Mouse (Mus musculus) heart, embryonic 11.5 days (tissue): ENCODE data around the gene Ccr1. TPM values are rescaled to one million over a fixed set of nuclear protein-coding genes. Genes with fewer than 3 reads are reported as not detected.

Source experiments
- ATAC-seq: fragments of 200-750 bp; cut with Nextera tagmentation; replicated peaks from 2 replicates; pipeline ENCODE4 v1.8.0; 2017; ENCODE audit warnings: moderate library complexity; ENCODE audit not compliant: insufficient number of reproducible peaks, low FRiP score, low TSS enrichment
- H3K27ac ChIP-seq: fragments of 300-500 bp; sonication (generic); 2 replicates; pipeline ENCODE4 v1.5.1; 2014; ENCODE audit warnings: mild to moderate bottlenecking, low read depth, low read length
- H3K27me3 ChIP-seq: fragments of 300-500 bp; sonication (generic); 2 replicates; pipeline ENCODE4 v1.6.1; 2014; ENCODE audit warnings: mild to moderate bottlenecking, low read length, mixed read lengths; ENCODE audit not compliant: control insufficient read depth, insufficient read depth
- H3K36me3 ChIP-seq: fragments of 300-500 bp; sonication (generic); 2 replicates; pipeline ENCODE4 v1.6.1; 2014; ENCODE audit warnings: mild to moderate bottlenecking, low read length, moderate library complexity, mixed read lengths; ENCODE audit not compliant: control insufficient read depth, insufficient read depth
- H3K4me1 ChIP-seq: fragments of 300-500 bp; sonication (generic); 2 replicates; pipeline ENCODE4 v1.6.1; 2014; ENCODE audit warnings: low read length; ENCODE audit not compliant: control insufficient read depth, insufficient read depth
- H3K4me2 ChIP-seq: fragments of 300-500 bp; sonication (generic); 2 replicates; pipeline ENCODE4 v1.6.1; 2014; ENCODE audit warnings: mild to moderate bottlenecking, moderate library complexity
- H3K4me3 ChIP-seq: fragments of 300-500 bp; sonication (generic); 2 replicates; pipeline ENCODE4 v1.5.1; 2014; ENCODE audit warnings: low read depth, low read length
- H3K9ac ChIP-seq: fragments of 300-500 bp; sonication (generic); 2 replicates; pipeline ENCODE4 v1.6.1; 2014; ENCODE audit warnings: mild to moderate bottlenecking, low read depth, low read length, moderate library complexity
- H3K9me3 ChIP-seq: fragments of 300-500 bp; sonication (generic); replicated peaks from 2 replicates; pipeline ENCODE4 v1.6.1; 2016; ENCODE audit warnings: low read length; ENCODE audit not compliant: control insufficient read depth
- WGBS: fragments of 180-500 bp; shearing (Covaris S2); extraction: QIAGEN DNeasy Blood & Tissue Kit; methylation state at CpG from one replicate; pipeline ENCODE4 v1.1.7; 2014; ENCODE audit not compliant: insufficient replicate concordance; 5-methylcytosine and 5-hydroxymethylcytosine counted together
- polyA plus RNA-seq: library from polyadenylated mRNA; unstranded; fragments of >200 nt; fragmentation: Nextera tagmentation; extraction: Ambion mirVana; gene quantifications from 2 replicates; pipeline ENCODE4 v1.2.1, GENCODE M21; 2014

Ccr1 gene
- polyA plus RNA-seq, 1 experiment from 2014 or later = 0.80 TPM

- Histone ChIP-seq H3K4me2 (no peak overlapping the region), H3K4me3 (no peak overlapping the region), H3K27me3 (no peaks in the 10 kb centered on the region), H3K36me3 (no peaks in the 10 kb centered on the region), H3K9me3 (no peaks in the 10 kb centered on the region), H3K27ac (no peak overlapping the region), H3K4me1 (peaks cover 9% of the 10 kb centered on the region), H3K9ac (no peak overlapping the region)
- 85% methylated on average over 19 of the region's 19 CpGs for WGBS
- no peak for ATAC-seq
Measured at GRCm38 (mm10) chr9:123932911-123933675, 35.4 kb downstream of the Ccr1 start.

- Histone ChIP-seq H3K9ac (no peak overlapping the region), H3K4me3 (no peak overlapping the region), H3K27ac (peak overlapping the region; percentile 29; the same call in 1 of the 2 replicates), H3K4me1 (peaks cover 9% of the 10 kb centered on the region), H3K9me3 (no peaks in the 10 kb centered on the region), H3K36me3 (no peaks in the 10 kb centered on the region), H3K4me2 (no peak overlapping the region), H3K27me3 (no peaks in the 10 kb centered on the region)
- 48% methylated on average over 6 of the region's 6 CpGs for WGBS
- ATAC-seq = no peak
Measured at GRCm38 (mm10) chr9:123931761-123932700, 36.5 kb downstream of the Ccr1 start.

- WGBS = 83% methylated on average over 3 of the region's 3 CpGs
- Histone ChIP-seq H3K9ac (no peak overlapping the region), H3K4me3 (no peak overlapping the region), H3K4me2 (no peak overlapping the region), H3K4me1 (peaks cover 9% of the 10 kb centered on the region), H3K27ac (no peak overlapping the region), H3K27me3 (no peaks in the 10 kb centered on the region), H3K36me3 (no peaks in the 10 kb centered on the region), H3K9me3 (no peaks in the 10 kb centered on the region)
- ATAC-seq = no peak
Measured at GRCm38 (mm10) chr9:123930926-123931325, 37.6 kb downstream of the Ccr1 start.

GRCm38 (mm10) chr9:123930476-123930875 is 38.0 kb downstream of the Ccr1 start:
- Histone ChIP-seq H3K9me3 (no peaks in the 10 kb centered on the region), H3K9ac (no peak overlapping the region), H3K4me3 (no peak overlapping the region), H3K36me3 (no peaks in the 10 kb centered on the region), H3K27ac (no peak overlapping the region), H3K27me3 (no peaks in the 10 kb centered on the region), H3K4me2 (no peak overlapping the region), H3K4me1 (peaks cover 11% of the 10 kb centered on the region)
- 73% methylated on average over 3 of the region's 3 CpGs for WGBS
- no peak for ATAC-seq

- no peak overlapping the region for H3K27ac ChIP-seq
- WGBS = 55% methylated on average over 4 of the region's 4 CpGs
Measured at GRCm38 (mm10) chr9:123929936-123930335, 38.6 kb downstream of the Ccr1 start.

GRCm38 (mm10) chr9:123928759-123929246 is 39.7 kb downstream of the Ccr1 start:
- no peak for ATAC-seq
- peak overlapping the region; percentile 27; the same call in 1 of the 2 replicates for H3K4me2 ChIP-seq
- 27% methylated on average over 8 of the region's 8 CpGs for WGBS
- H3K9ac ChIP-seq = no peak overlapping the region
- no peak overlapping the region for H3K27ac ChIP-seq
- H3K4me3 ChIP-seq = no peak overlapping the region
- peaks cover 12% of the 10 kb centered on the region for H3K4me1 ChIP-seq
- no peaks in the 10 kb centered on the region for H3K9me3 ChIP-seq
- H3K36me3 ChIP-seq = no peaks in the 10 kb centered on the region
- H3K27me3 ChIP-seq = no peaks in the 10 kb centered on the region

More at GRCm38 (mm10) chr9:123929936-123930335, 38.6 kb downstream of the Ccr1 start:
- H3K4me3 ChIP-seq = no peak overlapping the region
- peaks cover 12% of the 10 kb centered on the region for H3K4me1 ChIP-seq
- H3K4me2 ChIP-seq = no peak overlapping the region
- H3K27me3 ChIP-seq = no peaks in the 10 kb centered on the region
- no peak overlapping the region for H3K9ac ChIP-seq
- no peak for ATAC-seq
- H3K9me3 ChIP-seq = no peaks in the 10 kb centered on the region
- no peaks in the 10 kb centered on the region for H3K36me3 ChIP-seq

- H3K9ac ChIP-seq = no peak overlapping the region
- ATAC-seq = no peak
Measured at GRCm38 (mm10) chr9:123928118-123928758, 40.3 kb downstream of the Ccr1 start.

GRCm38 (mm10) chr9:123927281-123927960 is 41.1 kb downstream of the Ccr1 start:
- Histone ChIP-seq H3K36me3 (no peaks in the 10 kb centered on the region), H3K4me1 (peaks cover 12% of the 10 kb centered on the region), H3K27ac (no peak overlapping the region), H3K4me2 (no peak overlapping the region), H3K9ac (no peak overlapping the region), H3K4me3 (no peak overlapping the region), H3K9me3 (no peaks in the 10 kb centered on the region), H3K27me3 (no peaks in the 10 kb centered on the region)
- WGBS = 52% methylated on average over 16 of the region's 16 CpGs
- no peak for ATAC-seq

More at GRCm38 (mm10) chr9:123928118-123928758, 40.3 kb downstream of the Ccr1 start:
- Histone ChIP-seq H3K36me3 (no peaks in the 10 kb centered on the region), H3K9me3 (no peaks in the 10 kb centered on the region), H3K27me3 (no peaks in the 10 kb centered on the region), H3K27ac (no peak overlapping the region), H3K4me1 (peaks cover 12% of the 10 kb centered on the region), H3K4me3 (no peak overlapping the region), H3K4me2 (peak overlapping the region; percentile 27; the same call in 1 of the 2 replicates)
- WGBS = 65% methylated on average over 12 of the region's 12 CpGs
